Mouse (Mus musculus) left cerebral cortex, adult 18-20 months (tissue): Measurements from ENCODE around the gene Nfam1. TPM values are rescaled to one million over a fixed set of nuclear protein-coding genes. Genes with fewer than 3 reads are reported as not detected.

ENCODE experiments used
- DNase-seq, 2 experiments: peaks; one replicate each; pipeline ENCODE4 v3.0.0; 2021 to 2022; ENCODE audit warnings: low spot score in 2 of 2, mixed read lengths in 1 of 2
- total RNA-seq, 2 experiments: library from RNA; stranded (reverse); gene quantifications; 2 replicates each; pipeline ENCODE4 v1.2.3; 2021

Nfam1 gene
- total RNA-seq, 2 experiments from 2014 or later = 2.4 to 2.6 TPM

DNA sequence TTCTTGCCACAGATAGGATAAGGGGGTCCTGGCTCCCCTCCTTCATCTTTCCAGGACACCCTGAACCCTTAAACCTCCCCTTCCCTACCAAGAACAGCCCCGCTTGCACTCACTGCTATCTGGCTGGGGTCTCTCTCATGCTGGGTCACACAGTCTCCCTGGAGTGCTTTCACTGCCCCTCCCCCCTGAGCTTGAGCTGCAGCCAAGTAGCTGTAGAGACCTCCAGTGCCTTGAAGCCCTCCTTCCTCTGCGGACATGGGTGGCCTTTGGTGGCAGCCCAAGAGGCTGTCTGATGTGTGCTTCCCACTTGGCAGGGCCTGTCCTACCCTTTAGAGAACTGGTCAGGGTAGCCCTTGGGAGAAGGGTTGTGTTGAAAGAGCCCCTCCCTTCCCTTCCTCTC is 7.0 kb upstream of the Nfam1 start:
- DNase-seq = no peak

DNA sequence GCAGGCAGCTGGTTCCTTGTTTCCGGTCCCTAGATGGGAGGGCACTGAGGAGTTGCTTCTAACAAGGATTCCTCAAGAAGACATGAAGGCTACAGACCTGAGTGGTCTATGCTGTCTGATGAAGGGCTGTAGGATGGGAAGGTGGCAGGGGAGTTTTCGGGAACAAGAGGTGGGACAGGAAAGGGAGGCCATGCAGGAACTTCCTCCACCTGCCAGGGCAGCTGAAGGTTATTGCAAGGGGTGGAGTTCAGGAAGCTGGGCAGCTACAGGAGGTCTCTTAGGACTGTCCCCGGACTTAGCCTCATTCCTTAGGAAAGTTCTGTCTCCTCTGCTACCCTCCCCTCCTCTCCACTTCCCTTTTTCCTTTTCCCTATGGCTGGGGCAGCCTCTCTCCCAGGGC is 5.7 kb upstream of the Nfam1 start:
- no peak for DNase-seq

DNA sequence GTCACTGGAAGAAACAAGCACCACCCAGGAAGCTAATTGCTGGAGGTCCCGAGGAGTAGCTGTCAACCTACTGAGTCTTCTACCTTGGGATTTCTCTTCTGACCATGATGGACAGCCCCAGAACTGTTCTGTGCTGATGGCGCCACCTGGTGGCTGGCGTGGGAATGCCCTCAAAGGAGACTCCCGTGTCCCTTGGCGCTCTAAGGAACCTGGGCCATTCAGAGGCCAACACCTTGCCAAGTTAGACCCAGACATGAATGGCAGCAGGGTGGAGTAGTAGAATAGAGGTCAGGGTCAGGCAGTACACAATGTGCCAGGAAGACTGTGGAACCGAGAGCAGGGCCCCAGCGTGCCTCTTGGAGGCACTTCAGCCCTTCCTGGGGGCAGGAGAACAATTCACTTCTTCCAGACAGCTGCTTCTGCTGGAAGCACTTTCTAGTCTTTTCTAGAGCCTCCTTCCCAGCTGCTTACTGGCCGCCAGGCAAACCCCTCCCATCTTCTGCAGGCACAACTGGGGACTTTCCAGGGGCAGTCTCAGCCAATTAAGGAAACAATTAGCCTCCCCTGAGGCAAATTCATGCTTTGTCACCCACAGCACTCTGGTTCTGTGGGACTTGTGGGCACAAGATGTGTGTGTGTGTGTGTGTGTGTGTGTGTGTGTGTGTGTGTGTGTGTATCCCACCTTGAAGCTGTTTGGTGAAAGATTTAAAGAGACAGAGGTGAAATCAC is 4.8 kb upstream of the Nfam1 start:
- DNase-seq = peak; percentile 88 to 96

DNA sequence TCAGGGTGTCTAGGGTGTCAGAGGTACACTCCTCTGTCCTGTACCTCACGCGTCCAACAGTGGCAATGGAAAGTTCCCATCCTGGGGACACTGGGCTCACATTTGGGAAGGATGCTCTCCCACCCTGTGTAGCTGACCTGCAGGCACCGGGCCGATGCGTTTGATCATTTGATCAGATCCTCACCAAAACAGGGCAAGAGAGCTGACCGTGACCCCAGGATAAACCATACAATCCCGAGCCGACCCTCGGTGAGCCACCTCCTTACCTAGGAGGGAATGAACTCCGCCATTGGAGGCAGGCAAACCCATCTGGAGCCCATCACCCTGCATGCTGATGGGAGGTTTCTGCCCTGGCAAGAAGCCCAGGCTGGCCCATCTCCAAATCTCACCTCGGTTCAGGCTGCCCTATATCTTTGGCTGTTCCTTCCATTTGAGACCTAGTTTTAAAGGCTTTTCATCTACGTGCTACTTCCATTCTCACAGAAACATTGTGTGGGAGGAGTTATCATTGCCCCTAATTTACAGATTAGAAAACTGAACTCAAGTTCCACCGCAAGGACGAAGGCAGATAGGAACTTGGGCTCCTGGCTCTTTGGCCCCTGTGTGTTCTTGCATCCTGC is 3.9 kb upstream of the Nfam1 start:
- DNase-seq = peak; percentile 58 to 66

DNA sequence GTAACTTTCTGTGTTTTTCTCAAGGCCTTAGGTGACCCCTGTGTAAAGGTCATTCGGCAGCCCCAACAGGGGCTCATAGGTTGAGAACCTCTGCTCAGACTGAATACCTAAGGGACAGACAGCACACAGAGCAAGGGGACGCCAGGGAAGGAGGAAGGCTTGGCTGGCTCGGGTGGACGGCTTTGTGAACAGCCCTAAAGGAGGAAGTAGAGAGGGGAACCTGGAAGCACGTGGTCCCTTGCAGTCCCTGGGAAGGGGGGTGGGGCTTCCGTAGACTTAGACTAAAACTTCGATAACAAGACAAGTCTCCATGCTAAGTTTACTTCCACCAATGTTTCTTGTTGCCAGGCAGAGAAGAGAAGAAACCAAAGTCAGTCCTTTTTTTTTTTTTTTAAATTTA is 3.0 kb upstream of the Nfam1 start:
- no peak for DNase-seq

DNA sequence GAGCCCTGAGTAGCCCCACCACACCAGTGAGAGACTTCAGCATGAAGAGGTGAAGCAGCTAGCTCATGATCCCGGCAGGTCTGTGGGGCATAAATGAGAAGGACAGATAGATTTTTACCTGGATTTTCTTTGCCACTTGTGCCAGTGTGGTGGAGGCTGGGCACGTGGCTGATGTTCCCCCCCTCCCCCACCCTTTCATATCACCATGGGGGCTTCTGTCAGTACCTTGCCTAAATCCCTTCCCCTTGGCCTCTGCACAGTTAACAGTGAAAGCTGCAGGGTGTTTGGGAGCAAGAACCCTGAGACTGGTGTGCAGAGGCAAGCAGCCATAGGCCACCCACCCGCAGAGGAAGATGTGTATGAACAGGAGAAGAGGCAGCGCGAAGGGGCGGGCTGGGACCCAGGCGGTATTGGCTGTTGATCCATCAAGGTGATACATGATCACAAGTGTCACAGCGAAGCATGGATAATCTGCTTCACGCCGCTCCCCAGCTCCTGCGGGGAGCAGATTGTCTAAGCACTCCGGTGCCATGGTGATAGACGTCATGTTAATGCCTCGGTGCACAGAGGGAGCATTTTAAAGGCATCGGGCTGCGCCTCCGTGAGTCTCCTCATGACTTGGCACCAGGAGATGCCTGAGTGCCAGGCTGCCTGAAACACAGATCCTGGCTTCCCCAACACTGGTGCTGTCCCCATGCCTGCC is 1.3 kb upstream of the Nfam1 start:
- DNase-seq = peak; percentile 44 to 57

DNA sequence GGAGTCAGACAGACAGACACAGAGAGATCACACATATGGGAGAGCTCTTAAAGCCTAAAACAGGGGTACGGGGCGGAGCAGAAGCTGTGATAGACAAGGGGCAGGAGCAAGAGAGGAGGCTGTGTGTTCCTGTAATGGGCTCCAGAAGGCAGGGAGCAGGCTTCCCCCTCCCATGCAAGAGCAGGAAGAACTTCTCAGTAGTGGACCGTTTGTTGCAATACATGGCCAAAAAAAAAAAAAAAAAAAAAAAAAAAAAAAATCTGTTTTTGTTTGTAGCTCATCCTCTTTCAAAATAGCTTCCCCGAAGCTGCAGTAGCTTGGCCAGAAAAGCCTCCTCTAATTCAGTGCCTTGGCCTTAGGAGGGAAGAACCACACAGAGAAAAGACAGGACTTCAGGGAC is 2.2 kb downstream of the Nfam1 start:
- DNase-seq = no peak

DNA sequence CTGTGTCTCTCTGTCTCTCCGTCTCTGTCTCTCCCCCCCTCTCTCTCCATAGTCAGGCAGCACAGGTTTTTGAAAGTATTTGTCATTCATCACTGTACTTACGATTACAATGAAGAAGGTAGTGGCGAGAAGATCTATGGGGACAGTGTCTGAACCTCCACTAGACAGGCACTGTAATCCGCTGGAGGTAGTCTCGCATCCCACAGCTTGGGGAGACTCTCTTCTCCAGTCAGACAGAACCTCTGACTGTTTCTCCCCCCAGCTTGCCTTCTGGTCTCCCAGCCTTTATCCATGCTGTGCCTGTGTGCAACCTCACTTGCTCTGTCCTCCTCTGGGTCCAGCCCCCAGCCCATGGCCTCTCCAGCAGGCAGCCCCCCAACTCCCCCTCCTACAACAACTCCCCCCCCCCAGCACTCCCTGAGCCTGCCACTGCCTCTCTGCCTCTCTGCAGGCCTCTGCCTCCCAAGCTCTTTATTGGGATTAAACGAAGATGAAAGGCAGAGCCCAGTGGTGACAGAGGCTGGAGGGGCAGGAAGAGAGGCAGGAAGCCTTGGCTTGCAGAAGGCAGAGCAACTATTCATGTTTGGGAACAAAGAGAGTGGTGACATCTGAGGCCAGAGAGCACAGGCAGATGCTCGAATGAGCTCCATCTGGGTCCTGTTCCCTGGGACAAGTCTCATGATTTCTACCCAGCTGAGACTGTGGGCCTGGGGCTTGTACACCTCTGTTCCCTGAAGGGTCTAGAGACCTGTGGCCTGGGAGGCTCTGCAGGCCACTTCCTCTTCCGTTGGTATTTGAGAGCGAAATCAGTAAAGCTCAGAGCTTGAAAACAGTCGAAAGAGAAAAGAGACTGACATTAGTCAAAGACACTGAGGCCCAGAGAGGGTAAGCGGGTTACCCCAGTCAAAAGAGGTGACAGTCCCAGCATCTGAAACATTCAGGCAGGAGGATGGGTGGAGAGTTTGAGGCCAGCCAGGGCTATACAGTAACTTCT is 3.1 kb downstream of the Nfam1 start:
- no peak for DNase-seq

DNA sequence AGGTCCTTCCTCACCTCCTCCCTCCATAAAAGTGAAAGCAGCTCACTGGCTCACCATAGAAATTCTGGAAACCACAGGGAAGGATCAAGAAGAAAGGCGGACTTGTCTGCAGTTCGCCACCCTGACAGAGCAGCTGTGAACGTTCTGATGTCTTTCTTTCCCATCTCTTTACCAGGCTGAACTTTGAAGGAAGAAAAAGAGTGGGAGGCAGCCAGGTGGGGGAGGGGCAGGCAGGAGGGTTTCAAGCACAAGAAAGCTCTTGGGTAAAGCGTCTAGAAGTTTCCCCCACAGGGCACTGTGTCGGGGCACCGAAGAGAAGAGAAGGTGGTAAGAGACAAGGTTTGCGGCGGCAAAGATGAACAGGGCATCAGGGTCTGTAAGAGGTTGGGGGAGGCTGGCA is 7.0 kb downstream of the Nfam1 start:
- DNase-seq = no peak

DNA sequence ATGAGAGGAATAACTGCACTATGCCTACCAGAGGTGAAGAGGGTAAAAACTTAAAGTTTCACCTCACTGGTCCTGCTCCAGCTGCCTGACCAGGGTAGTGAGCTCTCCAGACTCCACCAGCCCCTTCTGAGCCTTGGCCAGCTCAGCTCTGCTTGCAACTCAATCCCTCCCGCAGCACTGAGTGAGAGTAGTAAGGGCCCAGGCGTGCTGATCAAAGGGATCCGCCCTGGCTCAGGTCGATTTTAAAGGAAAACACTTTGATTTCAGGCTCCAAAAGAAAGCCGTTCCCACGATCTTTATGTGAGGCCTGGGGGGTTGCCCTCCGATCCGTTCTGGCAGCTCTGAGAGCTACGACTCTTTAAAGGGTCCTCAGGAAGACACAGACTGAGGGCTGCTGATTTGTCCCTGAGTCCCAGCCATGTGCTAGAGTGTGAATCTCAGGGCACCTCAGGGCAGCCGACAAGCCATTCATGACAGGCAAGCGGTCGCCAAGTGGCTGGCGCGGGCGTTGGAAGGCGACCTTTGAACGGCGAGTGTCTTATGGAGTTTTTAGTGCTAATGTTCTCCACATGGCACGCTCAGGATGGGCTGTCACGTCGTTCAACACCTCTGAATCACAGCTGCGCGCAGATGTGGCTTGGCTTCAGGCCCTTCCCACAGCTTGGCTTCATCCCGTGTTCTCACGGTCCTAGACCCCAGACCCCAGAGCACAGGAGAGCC is 7.9 kb downstream of the Nfam1 start:
- DNase-seq = no peak

DNA sequence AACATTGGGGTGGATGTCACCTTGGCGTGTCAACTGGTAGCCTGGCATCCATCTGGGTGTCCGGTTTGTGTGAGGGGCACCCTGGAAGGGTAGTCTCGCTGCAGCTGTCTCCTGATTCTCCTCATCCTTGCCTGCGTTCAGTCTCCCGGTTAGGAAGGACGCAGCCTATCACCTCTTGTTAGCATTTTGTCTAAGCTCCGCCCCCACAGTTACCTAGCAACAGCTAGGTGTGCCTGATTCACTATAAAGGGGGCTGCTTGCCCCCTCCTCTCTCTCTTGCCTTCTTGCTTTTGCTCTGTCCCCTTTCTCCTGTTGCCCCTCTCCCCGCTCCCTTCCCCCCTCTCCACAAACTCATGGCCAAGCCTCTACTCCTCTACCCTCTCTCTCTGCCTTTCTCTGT is 10.2 kb downstream of the Nfam1 start:
- DNase-seq = no peak

DNA sequence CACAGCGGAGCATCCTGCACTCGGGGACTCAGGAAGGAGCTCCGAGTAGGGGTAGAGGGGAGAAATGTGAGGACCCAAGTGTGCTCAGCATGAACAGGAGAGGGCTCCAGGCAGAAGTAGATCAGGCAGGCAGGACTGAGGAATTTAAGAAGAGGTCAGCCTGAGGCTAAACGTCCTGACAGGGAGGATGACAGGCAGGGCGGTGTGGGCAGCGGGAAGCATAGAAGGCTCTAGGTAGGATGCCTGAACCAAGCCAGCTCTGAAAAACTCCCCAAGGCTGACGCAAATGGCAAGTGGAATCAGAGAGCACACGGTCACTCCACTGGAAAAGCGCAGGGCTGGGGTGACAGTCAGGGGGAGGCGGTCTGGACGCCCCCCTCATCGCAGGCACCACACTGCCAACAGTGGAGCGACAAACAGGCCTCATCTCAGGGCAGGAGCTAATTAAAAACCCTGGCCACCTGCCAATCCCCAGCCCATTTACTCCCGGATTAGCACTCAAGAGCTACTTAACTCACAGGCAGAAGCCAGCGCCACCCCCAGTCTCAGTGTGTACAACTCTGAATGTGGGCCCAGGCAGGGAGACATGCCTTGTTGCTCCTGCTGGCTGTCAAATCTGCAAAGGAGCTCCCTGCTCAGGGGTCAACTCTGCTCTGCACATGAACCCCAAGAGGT is 22.0 kb downstream of the Nfam1 start:
- DNase-seq = peak; percentile 77 to 88

DNA sequence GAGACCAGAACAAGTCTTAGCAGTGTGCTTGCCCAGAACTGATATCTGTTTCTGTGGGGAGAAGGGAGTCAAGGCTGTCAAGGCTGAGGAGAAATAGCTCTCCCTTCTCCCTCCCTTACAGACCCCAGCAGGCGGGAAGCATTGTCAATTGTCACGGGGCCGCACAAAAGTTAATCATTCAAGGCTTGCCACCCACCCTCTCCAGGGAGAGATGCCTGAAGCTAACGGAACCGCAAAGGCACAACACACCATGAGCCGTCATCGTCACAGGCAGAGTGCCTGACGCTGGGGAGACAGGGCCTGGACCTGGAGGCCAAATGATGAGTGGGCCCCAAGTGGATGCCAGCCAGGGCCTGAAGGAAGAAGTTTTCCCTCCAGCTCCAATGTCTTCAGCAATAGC is 22.7 kb downstream of the Nfam1 start:
- DNase-seq = no peak

DNA sequence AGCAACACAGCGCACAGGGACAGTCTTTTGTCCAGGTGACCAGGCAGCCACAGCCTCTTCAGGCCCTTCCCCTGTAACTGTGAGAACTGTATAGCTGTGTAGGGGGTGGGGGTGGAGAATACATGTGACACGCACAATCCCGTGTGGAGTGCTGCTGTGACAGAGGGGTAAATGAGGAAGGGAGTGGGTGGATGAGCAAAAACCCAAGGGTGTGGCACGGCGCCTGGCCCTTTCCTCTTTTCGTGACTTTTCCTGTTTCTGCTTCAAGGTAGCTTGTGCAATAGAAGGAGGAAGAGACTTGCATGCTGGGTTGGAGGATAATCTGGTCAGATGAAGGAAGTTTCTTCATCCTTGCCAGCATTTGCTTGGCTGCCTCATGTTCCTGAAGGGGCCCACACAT is 23.6 kb downstream of the Nfam1 start:
- DNase-seq = no peak

DNA sequence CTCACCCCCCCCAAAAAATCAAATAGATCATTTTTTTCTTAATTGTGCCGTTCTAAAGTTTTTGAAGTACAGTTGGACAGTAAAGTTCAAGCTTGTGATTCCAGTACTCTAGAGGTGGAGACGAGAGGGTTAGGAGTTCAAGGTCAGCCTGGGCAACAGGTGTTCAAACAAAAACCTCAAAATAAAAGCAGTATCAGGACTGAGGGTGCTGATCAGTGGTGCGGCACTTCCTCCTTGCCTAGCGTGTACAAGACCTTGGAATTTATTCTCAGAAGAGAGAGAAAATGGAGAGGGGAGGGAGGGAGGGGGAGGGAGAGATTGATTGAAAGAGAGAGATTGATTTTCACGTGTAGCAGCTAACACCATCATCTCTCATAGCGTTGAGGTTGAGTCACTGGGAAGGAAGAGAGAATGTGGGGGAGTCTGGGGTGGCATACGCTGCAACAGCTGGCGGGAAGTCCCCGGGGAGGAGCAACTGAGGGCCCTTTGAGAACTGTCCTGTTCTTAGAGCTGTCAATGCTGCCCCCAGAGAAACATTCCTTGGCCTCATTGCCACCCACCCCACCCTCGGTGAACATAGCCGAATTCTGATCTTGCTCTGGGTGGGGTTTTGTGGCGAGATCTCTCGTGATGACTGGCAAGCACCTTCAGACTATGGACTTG is 24.2 kb downstream of the Nfam1 start:
- no peak for DNase-seq

DNA sequence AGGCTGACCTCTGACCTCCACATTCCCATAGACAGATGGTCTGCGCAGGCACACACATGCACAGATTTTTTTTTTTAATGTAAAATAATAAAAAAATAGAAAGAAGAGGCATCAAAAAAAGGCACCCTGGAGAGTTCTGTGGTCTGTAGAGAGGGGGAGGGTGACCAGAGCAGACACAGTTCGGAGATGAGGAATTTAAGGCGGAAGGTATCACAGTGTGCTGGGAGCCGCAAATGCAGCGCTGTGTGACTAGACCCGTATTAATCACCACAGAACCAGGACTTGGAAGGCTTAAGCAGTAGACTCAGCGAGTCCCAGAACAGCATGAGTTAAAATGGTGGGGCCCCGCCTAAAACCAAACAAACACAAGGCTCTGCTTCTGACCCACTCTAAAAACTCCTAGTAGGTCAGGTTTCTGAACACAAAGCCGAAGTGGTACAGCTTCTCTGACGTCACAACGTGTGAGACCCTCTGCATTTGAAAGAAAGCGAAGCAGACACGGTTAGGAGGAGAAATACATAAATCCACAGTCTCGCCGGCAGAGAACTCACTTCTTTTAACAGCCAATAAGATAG is 25.7 kb downstream of the Nfam1 start:
- no peak for DNase-seq

DNA sequence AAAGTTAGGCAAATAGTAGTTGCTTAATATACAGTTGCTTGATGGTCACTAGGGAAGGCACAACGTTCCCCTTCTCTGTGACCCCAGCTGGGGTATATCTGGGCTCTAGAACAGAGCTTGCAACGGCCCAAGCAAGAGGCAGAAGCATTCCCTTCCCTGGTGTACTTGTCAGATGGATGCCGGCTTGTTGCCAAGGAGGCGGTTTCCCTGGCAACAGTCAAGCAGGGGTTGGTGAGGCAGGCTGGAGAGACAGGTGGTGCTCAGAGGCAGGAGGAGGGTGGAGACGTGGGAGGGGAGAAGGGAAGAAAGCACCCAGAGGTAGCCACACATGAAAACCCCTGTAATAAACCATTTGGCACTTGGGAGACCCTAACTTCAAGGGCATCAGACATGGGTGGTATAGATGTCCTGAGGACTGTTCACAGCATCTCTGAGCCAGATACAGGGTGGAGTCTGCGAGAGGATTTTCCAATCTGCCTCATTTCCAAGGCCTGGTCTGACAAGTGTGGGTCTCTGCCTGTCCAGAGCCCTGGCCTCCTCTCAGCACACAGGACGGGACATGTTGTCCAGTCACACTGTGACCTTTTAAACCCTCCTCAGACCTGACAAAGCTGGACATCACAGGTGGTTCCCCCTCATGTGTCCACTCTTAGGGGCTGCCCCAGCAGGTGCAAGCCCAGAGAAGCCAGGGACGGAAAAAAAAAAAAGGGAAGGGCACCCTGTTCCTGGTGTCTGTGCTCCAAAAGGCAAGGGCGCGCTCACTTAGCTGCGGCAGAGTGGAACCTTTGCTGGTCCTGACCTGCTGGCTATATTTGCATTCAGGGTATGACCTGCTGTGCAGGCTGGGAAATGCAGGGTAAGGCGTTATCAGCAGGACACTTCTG is 30.2 kb downstream of the Nfam1 start:
- DNase-seq = peak; percentile 93 to 94

DNA sequence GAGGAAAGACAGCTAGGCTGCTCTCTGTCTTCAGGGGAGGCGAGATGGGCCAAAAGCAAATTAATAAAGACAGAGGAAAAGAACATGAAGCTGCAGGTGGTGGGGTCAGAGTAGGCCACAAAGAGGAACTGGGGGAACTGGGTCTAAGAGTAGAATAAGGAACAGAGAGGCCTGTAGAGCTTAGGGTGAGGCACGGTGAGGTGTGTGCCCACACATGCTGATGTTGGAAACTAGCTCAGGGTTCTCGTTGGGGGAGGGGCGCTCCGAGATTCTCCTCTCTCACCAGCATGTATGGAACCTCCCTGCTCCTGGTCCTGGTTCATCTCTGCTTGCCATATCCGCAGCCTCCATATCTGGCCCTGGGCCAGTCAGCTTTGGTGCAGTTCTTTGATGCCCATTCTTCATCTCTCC is 34.3 kb downstream of the Nfam1 start:
- DNase-seq = no peak
